Mouse (Mus musculus) kidney, postnatal 14 days (tissue): ENCODE measurements at regions not wholly inside any gene's neighbourhood (a gene's known extent, or its start where the extent isn't known, plus 50 kb on each side); places are given as distances from the start of the nearest gene placed in this dataset.

Source experiments
- DNase-seq: peaks from one replicate; pipeline ENCODE4 v3.0.0; 2022; ENCODE audit warnings: mixed read lengths

- no peak for DNase-seq
These were observed 219.5 kb upstream of the Zmiz1 start for GRCm38 (mm10) chr14:25239335-25239960.

DNA sequence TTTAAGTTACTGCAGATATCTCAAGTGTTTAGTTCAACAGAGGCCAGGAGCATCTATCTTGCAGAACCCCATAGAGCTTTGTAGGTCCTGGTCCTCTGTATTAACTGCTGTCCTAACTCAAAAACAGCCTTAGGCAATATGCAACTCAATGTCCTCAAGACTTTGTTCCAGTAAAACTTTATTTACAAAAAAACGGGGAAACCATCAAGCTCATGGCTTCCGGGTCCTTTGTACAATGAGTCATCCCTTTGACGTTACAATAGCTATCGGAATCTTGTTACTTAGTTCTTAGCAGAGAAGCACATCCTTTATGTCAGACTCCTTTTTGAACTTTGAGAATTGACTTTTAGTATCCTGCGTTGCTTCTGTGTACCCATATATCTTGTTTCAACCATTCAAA lies 216.2 kb upstream of the Zmiz1 start:
- no peak for DNase-seq

DNA sequence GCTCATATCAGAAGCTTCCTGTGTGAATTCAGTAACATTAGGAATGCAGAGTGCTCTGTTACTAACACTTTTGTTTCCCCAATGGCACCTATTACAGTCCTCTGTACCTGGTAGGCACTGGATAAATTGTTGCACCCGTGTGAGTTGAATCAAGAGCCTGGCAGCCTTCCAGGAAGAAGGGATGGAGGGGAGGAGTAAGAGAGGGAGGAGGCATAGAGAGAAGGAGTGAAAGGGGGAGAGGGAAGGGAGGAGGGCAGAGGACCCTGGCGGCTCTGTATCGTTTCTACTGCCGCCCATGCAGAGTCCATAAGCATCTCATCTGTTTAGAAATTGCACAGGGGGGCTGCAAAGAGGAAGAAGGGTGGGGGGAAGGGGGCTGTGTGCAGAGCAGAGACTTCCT lies 215.7 kb upstream of the Zmiz1 start:
- DNase-seq = peak; percentile 41

- DNase-seq = no peak
These were observed 215.3 kb upstream of the Zmiz1 start for GRCm38 (mm10) chr14:25243698-25244097.

- no peak for DNase-seq
These were observed 214.1 kb upstream of the Zmiz1 start for GRCm38 (mm10) chr14:25244841-25245240.

DNA sequence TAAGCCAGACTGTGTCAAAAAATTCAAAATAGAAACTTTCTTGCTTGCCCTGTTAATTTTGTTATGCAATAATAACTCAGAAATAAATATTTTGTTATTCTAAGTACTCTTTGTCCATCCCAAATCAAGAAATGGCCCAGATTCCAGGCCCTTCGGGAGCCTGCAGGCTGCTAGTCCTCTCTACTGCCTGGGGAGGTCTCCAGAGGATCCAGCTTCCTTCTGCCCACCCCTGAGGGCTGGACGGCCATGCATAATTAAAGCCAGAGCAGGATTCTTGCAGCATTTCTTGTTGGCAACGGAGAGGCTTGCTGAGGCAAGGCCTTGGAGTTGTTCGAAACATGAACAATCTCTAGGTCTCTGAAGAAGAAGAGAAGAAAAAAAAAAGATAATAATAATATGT lies 213.3 kb upstream of the Zmiz1 start:
- DNase-seq = no peak

- no peak for DNase-seq
These were observed 210.0 kb upstream of the Zmiz1 start for GRCm38 (mm10) chr14:25248941-25249340.

- DNase-seq = no peak
These were observed 205.8 kb upstream of the Zmiz1 start for GRCm38 (mm10) chr14:25253016-25253850.

- DNase-seq = no peak
These were observed 195.9 kb upstream of the Zmiz1 start for GRCm38 (mm10) chr14:25263121-25263520.

DNA sequence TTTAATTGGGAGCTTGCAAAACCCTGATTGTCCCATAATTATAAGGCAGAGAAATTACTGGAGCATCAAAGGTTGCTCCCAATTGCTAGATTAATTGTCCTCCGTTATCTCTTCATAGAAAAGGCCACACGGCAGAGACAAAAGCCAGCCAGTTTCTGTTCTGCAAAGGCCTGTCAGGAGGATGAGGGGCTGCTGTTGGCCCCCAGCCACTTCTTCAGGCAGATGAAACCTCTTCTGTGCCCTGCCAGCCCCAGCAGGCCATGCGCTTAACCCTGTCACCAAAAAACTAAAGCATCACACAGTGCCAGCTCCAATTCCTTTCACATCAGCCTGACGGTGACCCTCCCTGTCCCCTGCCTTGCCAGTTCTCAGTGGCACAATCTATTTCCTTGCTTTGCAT lies 192.1 kb upstream of the Zmiz1 start:
- no peak for DNase-seq

DNA sequence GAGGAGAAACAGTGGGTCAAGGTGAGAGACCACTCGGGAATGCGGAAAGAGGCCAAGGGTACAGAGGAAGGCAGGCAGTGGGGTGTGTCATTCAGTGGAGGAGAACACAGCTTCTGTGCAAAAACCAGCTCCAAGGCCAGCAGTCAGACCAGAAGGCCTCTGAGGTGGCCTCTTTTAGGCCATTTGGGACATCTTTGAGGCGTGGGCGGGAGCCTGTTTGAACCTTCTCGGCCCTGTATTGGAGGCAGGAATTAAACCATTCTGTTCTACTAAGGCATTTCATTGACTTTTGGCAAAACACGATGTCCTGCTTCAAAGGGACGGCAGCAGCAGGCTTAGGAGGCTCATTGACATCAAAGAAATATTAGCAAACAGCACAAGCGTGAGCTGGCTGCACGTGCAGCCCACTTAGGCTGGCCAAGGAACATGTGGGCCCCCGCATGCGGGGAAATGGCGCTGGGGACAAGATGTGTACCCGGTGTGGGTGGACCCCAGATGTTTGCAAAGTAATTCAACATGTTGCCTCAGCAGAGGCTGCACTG lies 190.8 kb upstream of the Zmiz1 start:
- peak; percentile 39 for DNase-seq

DNA sequence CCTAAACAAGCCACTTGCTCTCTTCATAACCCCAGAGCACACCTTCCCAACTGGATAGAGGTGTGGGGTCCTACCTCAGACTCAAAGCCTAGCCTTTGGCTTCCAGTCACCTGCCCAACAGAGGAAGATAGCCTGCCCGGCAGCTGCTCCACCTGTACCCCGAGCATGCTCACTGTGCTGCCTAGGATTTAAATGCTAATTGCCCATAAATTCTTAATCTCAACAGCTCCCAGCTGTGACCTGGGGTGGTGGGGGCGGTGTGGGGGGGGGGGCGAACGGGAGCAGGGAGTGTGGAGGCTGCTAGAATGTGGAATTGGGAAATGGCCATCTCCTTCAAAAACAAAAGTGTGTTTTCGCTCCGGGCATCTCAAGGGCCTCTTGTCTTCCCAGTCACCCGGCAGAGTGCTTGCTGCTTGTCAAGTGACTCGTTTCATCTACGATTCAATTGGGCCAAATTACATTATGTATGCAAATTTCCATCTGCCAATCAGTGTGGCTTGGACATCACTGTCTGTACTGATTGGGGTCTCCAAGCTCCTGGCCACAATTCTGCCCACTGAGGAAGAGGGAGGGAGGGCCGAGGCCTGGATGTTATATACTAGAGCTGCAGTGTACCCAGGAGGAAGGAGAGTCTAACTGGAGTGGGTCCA lies 188.6 kb upstream of the Zmiz1 start:
- no peak for DNase-seq

DNA sequence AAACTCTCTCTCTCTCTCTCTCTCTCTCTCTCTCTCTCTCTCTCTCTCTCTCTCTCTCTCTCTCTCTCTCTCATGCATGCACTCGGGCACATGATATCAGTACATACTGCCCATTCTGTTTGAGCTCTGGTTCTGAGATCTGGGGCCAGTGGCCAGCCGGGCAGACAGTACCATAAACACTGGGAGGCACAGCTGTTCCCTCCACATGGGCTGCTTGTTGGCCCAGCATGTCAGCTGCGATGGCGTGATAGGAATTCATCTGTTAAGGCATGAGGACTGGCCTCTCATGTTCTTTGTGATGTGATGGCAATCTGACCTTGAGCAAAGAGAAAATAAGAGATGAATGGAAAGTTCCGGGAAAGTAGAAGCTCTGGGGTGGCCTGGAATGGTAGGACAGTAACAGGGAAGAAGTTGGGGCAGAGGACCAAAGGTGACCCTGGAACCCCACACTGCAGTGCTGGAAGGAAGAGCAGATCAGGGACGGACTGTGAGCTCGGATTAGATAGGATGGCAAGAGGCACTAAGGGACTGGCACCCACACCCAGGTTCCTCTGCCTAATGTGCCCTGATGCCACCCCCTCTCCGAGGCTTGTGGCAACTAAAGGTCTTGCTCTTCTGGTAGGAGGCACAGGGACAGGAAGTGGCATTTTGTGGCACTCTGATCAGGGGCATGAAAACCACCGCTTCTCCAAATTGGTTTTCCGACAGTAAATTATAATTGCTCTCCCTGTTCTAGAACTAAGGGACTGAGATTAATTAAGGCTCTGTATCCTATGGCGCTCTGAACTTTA lies 186.4 kb upstream of the Zmiz1 start:
- no peak for DNase-seq

DNA sequence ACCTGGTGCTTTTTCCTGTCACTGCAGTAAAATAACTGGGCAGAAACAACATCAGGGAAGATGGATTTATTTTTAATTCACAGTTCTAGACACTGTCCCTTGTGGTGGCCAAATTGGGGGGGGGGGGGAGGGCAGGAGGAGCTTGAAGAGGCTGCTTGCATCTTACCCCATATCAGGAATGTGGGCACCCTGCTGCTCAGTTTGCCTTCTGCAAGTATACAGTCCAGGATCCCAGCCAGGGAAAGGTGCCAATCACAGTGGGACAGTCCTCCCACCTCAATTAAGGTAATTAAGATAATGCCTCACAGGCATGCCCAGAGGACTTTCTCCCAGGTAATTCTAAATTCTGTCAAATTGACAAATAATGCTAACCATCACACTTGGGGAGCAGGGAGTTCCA lies 179.2 kb upstream of the Zmiz1 start:
- no peak for DNase-seq

DNA sequence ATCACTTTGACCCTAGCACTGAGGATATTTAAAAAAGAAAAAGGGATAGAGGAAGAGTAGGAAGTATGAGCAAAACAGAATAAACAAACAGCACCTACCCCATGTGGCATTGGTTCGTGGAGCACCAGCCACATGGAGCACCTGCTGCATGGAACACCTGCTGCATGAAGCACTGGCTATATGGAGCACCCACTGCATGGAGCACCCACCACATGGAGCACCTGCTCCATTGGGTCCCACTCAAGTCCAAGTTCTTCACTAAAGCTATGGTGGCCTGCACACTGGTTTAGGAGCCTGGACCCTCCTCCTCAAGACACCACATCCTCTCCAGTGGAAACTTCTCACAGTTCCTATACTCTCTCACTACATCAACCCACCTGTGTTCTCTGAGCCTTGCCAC lies 166.4 kb upstream of the Zmiz1 start:
- no peak for DNase-seq

- DNase-seq = no peak
These were observed 164.8 kb upstream of the Zmiz1 start for GRCm38 (mm10) chr14:25294226-25294625.

GRCm38 (mm10) chr14:25295688-25296350 lies 163.2 kb upstream of the Zmiz1 start:
- DNase-seq = peak; percentile 56

- DNase-seq = no peak
These were observed 159.3 kb upstream of the Zmiz1 start for GRCm38 (mm10) chr14:25299673-25300190.

GRCm38 (mm10) chr14:25301336-25302031 lies 157.5 kb upstream of the Zmiz1 start:
- no peak for DNase-seq

DNA sequence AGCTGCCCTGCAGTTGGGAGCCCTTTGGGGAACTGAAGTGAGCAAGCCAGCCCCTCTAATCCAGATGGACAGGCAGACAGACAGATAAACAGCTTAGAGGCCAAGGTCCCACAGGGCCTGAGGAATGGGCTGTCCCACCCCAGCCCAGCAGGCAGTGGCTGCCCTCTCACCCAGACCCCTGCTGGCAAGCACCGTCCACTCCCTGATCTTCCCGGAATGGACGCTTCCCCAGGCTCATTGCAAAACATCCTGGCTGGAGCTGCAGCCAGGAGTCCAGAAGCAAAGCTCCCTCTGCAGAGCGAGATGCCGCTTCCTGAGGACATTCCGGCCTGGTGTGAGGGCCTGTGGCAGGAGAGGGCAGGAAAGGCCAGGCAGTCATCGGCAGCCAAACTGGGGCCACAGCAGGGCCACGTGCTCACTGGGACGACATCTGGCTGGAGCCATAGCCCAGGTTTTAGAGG lies 154.6 kb upstream of the Zmiz1 start:
- DNase-seq = peak; percentile 84

DNA sequence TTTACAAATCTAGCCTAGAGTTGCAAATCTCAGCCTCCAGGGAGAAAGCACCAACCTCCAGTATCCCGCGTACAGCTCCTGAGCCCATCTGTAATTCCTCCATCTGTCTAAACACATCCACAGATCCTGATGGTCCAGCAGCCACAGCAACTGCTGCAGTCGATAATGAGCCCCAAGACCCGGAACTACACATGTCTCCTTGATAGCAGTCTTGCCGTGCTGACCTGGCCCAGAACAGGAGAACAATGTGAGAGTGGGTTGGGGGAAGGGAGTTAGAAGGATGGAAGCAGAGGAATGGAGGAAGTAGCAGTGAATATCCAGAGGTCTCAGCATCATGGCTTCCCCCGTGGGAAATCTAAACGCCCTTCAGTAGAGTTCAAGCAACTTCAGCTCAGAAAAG lies 152.8 kb upstream of the Zmiz1 start:
- DNase-seq = no peak
